Mouse (Mus musculus): Measurements from ENCODE around the gene Snx17. TPM values are rescaled to one million over a fixed set of nuclear protein-coding genes. Genes with fewer than 3 reads are reported as not detected.

Snx17 gene
- 97.0 TPM for polyA plus RNA-seq (2015; fragmentation: Illumina TruSeq; extraction: RNeasy Lipid Tissue Mini Kit (QIAGEN cat#74804); ENCODE audit: insufficient read depth, low replicate concordance)

GRCm38 (mm10) chr5:31192939-31193630 lies at the start of gene Snx17, which contains the start of gene Eif2b4:
Snx17 (plus strand) TSS chr5:31193227.
Eif2b4 (minus strand) TSS chr5:31193430.

GRCm38 (mm10) chr5:31154152-31154553 lies 38.9 kb upstream of the Snx17 start, which contains the start of gene Mpv17:
Mpv17 (minus strand) TSS chr5:31154251.

GRCm38 (mm10) chr5:31179766-31180630 lies 13.0 kb upstream of the Snx17 start, which contains the start of the genes Gm29609 and Gtf3c2:
Gm29609 (minus strand) TSS chr5:31179911.
Gtf3c2 (minus strand) TSS chr5:31180144.

GRCm38 (mm10) chr5:31201742-31202590 lies 8.9 kb downstream of the Snx17 start, which contains the start of gene Zfp513:
Zfp513 (minus strand) TSS chr5:31202303.

GRCm38 (mm10) chr5:31220448-31221303 lies 27.6 kb downstream of the Snx17 start, which contains the start of gene Ppm1g:
Ppm1g (minus strand) TSS chr5:31220687.

GRCm38 (mm10) chr5:31240637-31241521 lies 47.9 kb downstream of the Snx17 start, which contains the start of the genes Nrbp1 and Gm9970:
Nrbp1 (plus strand) TSS chr5:31240864.
Gm9970 (minus strand) TSS chr5:31241232.

Other genes starting within 250 kb of the Snx17 start
- not detected for gene Cgref1, start 247.6 kb upstream of the Snx17 start, polyA plus RNA-seq (2015; fragmentation: Illumina TruSeq; extraction: RNeasy Lipid Tissue Mini Kit (QIAGEN cat#74804); ENCODE audit: insufficient read depth, low replicate concordance)
- 147 TPM for gene Preb, start 232.9 kb upstream of the Snx17 start, polyA plus RNA-seq (2015; fragmentation: Illumina TruSeq; extraction: RNeasy Lipid Tissue Mini Kit (QIAGEN cat#74804); ENCODE audit: insufficient read depth, low replicate concordance)
- 0.54 TPM for gene Tcf23, start 224.6 kb upstream of the Snx17 start, polyA plus RNA-seq (2015; fragmentation: Illumina TruSeq; extraction: RNeasy Lipid Tissue Mini Kit (QIAGEN cat#74804); ENCODE audit: insufficient read depth, low replicate concordance)
- gene Atraid, start 144.9 kb upstream of the Snx17 start, polyA plus RNA-seq (2015; fragmentation: Illumina TruSeq; extraction: RNeasy Lipid Tissue Mini Kit (QIAGEN cat#74804); ENCODE audit: insufficient read depth, low replicate concordance) = 100 TPM
- gene Slc5a6, start 144.3 kb upstream of the Snx17 start, polyA plus RNA-seq (2015; fragmentation: Illumina TruSeq; extraction: RNeasy Lipid Tissue Mini Kit (QIAGEN cat#74804); ENCODE audit: insufficient read depth, low replicate concordance) = 5.0 TPM
- 12.4 TPM for gene Cad, start 138.4 kb upstream of the Snx17 start, polyA plus RNA-seq (2015; fragmentation: Illumina TruSeq; extraction: RNeasy Lipid Tissue Mini Kit (QIAGEN cat#74804); ENCODE audit: insufficient read depth, low replicate concordance)
- gene Dnajc5g, start 86.9 kb upstream of the Snx17 start, polyA plus RNA-seq (2015; fragmentation: Illumina TruSeq; extraction: RNeasy Lipid Tissue Mini Kit (QIAGEN cat#74804); ENCODE audit: insufficient read depth, low replicate concordance) = not detected
- not detected for gene Slc30a3, start 85.0 kb upstream of the Snx17 start, polyA plus RNA-seq (2015; fragmentation: Illumina TruSeq; extraction: RNeasy Lipid Tissue Mini Kit (QIAGEN cat#74804); ENCODE audit: insufficient read depth, low replicate concordance)
- not detected for gene Trim54, start 76.5 kb upstream of the Snx17 start, polyA plus RNA-seq (2015; fragmentation: Illumina TruSeq; extraction: RNeasy Lipid Tissue Mini Kit (QIAGEN cat#74804); ENCODE audit: insufficient read depth, low replicate concordance)
- not detected for gene Ucn, start 54.4 kb upstream of the Snx17 start, polyA plus RNA-seq (2015; fragmentation: Illumina TruSeq; extraction: RNeasy Lipid Tissue Mini Kit (QIAGEN cat#74804); ENCODE audit: insufficient read depth, low replicate concordance)
- 37.0 TPM for gene Mpv17, start 39.0 kb upstream of the Snx17 start, polyA plus RNA-seq (2015; fragmentation: Illumina TruSeq; extraction: RNeasy Lipid Tissue Mini Kit (QIAGEN cat#74804); ENCODE audit: insufficient read depth, low replicate concordance)
- gene Gm29609, start 13.3 kb upstream of the Snx17 start, polyA plus RNA-seq (2015; fragmentation: Illumina TruSeq; extraction: RNeasy Lipid Tissue Mini Kit (QIAGEN cat#74804); ENCODE audit: insufficient read depth, low replicate concordance) = 2.1 TPM
- gene Gtf3c2, start 13.1 kb upstream of the Snx17 start, polyA plus RNA-seq (2015; fragmentation: Illumina TruSeq; extraction: RNeasy Lipid Tissue Mini Kit (QIAGEN cat#74804); ENCODE audit: insufficient read depth, low replicate concordance) = 116 TPM
- 17.1 TPM for gene Eif2b4, start 203 bp downstream of the Snx17 start, polyA plus RNA-seq (2015; fragmentation: Illumina TruSeq; extraction: RNeasy Lipid Tissue Mini Kit (QIAGEN cat#74804); ENCODE audit: insufficient read depth, low replicate concordance)
- gene Zfp513, start 9.1 kb downstream of the Snx17 start, polyA plus RNA-seq (2015; fragmentation: Illumina TruSeq; extraction: RNeasy Lipid Tissue Mini Kit (QIAGEN cat#74804); ENCODE audit: insufficient read depth, low replicate concordance) = 14.9 TPM
- gene Ppm1g, start 27.5 kb downstream of the Snx17 start, polyA plus RNA-seq (2015; fragmentation: Illumina TruSeq; extraction: RNeasy Lipid Tissue Mini Kit (QIAGEN cat#74804); ENCODE audit: insufficient read depth, low replicate concordance) = 88.2 TPM
- 156 TPM for gene Nrbp1, start 47.6 kb downstream of the Snx17 start, polyA plus RNA-seq (2015; fragmentation: Illumina TruSeq; extraction: RNeasy Lipid Tissue Mini Kit (QIAGEN cat#74804); ENCODE audit: insufficient read depth, low replicate concordance)
- not detected for gene Gm9970, start 48.0 kb downstream of the Snx17 start, polyA plus RNA-seq (2015; fragmentation: Illumina TruSeq; extraction: RNeasy Lipid Tissue Mini Kit (QIAGEN cat#74804); ENCODE audit: insufficient read depth, low replicate concordance)
- 11.7 TPM for gene Krtcap3, start 58.5 kb downstream of the Snx17 start, polyA plus RNA-seq (2015; fragmentation: Illumina TruSeq; extraction: RNeasy Lipid Tissue Mini Kit (QIAGEN cat#74804); ENCODE audit: insufficient read depth, low replicate concordance)
- gene Ift172, start 97.9 kb downstream of the Snx17 start, polyA plus RNA-seq (2015; fragmentation: Illumina TruSeq; extraction: RNeasy Lipid Tissue Mini Kit (QIAGEN cat#74804); ENCODE audit: insufficient read depth, low replicate concordance) = 20.5 TPM
- 3.6 TPM for gene Fndc4, start 102.9 kb downstream of the Snx17 start, polyA plus RNA-seq (2015; fragmentation: Illumina TruSeq; extraction: RNeasy Lipid Tissue Mini Kit (QIAGEN cat#74804); ENCODE audit: insufficient read depth, low replicate concordance)
- not detected for gene Gckr, start 104.2 kb downstream of the Snx17 start, polyA plus RNA-seq (2015; fragmentation: Illumina TruSeq; extraction: RNeasy Lipid Tissue Mini Kit (QIAGEN cat#74804); ENCODE audit: insufficient read depth, low replicate concordance)